Mouse (Mus musculus): ENCODE measurements around the gene Gapdhs.
A peak's percentile ranks its signal among the peaks of the same experiment; 100 is the strongest.
"Not testable (repeated sequence)": the region's sequence is repeated elsewhere in the genome, so short reads cannot be mapped to it uniquely, and the experiment has no call there.

Gene Gapdhs

GRCm38 (mm10) chr7:30743617-30744016, at the start of gene Gapdhs:
Gene Gapdhs (minus strand): TSS chr7:30743681.
- not testable (repeated sequence) for DNase-seq (ENCODE audit: low spot score)

GRCm38 (mm10) chr7:30791921-30792320, 48.4 kb upstream of the Gapdhs start:
- no peak for DNase-seq (ENCODE audit: low spot score)

DNA sequence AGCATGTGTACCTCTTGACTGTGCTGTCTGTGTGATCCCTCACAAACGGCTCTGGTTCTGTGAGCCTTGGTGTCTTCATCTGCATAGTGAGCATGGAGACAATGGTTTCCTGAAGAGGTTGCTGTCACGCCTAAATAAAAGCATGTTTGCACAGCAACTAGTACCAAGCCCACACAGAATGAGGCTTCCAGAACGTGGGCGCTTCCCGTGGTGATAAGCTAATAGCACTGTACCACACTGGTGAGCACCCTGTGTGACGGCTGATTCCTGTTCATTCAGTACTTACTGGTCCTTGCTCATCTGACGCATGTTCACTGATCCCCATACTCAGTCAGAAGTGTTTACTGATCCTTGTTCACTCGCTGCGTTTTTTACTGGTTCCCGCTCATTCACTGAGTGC, 46.7 kb upstream of the Gapdhs start:
- no peak for DNase-seq (ENCODE audit: low spot score)

- DNase-seq (ENCODE audit: low spot score): no peak
Observed at GRCm38 (mm10) chr7:30787377-30788022, 44.0 kb upstream of the Gapdhs start, which contains the start of gene Krtdap. Gene Krtdap (plus strand): TSS chr7:30787896.

DNA sequence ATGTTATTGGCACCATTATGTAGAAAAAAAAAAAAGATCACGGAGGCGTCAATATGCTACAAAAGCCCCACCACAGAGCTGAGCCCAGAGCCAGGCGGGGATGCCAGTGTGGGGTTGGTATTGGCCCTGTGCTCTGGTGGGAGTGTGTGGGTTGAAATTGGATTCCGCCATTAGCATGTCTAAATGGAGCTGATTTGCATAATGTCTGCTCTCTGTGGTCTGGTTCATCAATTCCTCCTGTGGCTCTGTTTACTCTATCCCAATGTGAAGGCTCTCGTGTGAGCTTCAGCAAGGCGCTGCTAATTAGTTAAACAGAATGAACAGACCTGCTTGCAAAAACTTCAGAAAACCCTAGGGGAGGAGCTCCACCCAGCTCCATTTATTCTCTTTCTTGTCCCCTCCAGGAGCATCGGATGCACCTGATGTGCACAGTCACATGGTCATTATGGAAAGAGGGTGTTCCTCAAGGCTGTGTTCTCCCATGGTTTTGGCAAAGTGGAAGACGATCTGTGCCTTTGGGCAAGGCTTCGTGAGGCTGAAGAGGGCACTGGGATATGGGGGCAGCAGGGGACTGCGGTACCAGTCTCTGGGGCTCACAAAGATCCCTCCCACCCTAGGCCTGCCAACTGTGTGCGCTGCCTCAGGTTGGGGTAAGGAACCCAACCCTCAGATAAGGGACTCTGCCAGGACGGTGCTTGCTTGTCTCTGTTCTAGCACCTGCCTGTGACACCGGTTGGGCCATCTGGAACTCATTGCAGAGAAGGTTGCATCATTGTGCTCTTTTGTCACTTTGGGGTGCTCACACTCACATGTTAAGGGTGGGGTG, 42.5 kb upstream of the Gapdhs start:
- DNase-seq (ENCODE audit: low spot score): no peak

DNA sequence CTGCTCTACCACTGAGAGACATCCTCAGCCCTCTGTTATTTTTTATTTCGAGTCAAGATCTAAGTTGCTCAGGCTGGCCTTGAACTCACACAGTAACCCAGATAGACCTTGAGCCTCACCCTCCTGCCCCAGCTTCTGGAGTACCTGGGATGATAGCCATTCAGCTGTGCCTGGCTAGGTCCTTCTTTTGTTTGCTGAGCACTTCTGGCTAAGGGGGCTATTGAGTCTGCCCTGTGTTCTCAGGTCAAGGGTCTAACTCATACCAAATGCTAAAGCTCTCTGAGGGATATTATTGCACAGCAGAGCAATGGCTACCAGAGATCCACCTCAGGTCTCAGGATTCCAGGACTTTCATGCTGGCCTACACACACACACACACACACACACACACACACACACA, 41.7 kb upstream of the Gapdhs start:
- DNase-seq (ENCODE audit: low spot score): no peak

GRCm38 (mm10) chr7:30782658-30783057, 39.2 kb upstream of the Gapdhs start:
- DNase-seq (ENCODE audit: low spot score): no peak

DNA sequence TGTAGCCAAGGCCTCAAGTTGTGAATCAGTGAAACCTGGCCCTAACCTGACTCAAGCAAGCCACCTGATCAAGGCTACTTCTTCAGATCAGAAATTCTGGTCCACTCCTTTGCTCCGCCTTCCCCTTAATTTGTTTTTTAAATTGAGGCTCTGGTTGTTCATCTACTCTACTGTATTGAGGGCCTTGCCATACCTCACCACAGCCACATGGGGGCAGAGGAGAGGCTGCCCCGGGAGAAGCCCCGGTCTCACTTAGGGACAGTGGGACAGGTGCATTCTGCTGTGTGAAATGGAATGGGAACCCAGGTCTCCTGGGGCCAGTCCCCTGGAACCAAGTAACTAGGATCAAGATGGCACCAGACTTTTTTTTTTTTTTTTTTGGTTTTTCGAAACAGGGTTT, 38.3 kb upstream of the Gapdhs start:
- DNase-seq (ENCODE audit: low spot score): no peak

DNA sequence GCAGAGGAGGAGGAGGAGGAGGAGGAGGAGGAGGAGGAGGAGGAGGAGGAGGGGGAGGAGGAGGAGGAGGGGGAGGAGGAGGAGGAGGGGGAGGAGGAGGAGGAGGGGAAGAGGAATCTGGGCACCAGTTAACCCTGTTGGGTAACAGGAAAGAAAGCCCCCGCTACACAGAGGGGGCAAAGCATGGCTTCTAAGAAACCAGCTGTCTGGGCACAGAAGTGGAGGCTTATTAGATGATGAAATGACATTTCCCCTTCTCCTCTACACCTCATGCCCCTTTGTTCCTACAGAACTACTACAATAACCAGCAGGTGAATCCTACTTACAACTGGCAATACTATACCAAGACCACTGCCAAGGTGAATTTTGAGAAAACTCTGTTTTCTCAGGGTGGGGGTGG, 34.4 kb upstream of the Gapdhs start:
- no peak for DNase-seq (ENCODE audit: low spot score)

- DNase-seq (ENCODE audit: low spot score): no peak
Observed at GRCm38 (mm10) chr7:30777081-30777579, 33.6 kb upstream of the Gapdhs start.

DNA sequence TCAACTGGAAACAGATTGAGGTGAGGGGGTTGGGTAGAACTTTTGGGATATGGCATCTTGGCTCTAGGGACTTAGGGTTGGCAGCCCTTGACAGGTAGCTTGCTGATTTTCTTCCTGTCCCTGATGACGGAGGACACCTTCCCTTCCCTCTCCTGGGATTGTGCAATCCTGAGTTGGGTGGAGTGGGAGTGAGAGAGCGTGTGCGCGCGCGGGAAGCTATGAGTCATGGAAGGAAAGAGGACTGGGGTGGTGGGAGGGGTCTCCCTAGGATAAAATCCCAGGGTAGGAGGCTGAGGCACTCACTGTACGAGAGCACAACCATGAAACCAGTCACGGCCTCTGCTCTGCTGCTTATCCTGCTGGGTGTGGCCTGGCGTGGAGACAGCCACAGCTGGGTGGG, 32.6 kb upstream of the Gapdhs start:
- no peak for DNase-seq (ENCODE audit: low spot score)

DNA sequence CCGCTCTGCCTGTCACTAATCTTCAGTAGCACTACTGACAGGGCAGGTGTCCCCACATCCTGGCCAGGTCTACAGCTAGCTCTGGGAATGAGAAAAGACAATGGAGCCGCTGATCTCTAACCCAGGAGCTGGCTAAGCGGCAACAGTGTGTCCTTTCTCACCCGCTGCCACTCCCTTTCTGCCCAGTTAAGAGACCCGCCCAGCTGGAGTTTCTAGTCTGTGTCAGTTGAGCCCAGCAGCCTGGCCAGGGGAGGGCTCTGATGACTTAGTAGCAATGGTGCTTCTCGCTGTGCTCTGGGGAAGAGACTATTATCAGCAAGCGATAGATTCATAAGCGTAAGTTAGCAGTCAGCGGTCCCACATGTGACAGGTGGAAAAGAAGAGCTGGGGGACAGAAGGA, 25.8 kb upstream of the Gapdhs start:
- peak; percentile 65 for DNase-seq (ENCODE audit: low spot score)

- no peak for DNase-seq (ENCODE audit: low spot score)
Observed at GRCm38 (mm10) chr7:30766408-30766807, 22.9 kb upstream of the Gapdhs start.

DNA sequence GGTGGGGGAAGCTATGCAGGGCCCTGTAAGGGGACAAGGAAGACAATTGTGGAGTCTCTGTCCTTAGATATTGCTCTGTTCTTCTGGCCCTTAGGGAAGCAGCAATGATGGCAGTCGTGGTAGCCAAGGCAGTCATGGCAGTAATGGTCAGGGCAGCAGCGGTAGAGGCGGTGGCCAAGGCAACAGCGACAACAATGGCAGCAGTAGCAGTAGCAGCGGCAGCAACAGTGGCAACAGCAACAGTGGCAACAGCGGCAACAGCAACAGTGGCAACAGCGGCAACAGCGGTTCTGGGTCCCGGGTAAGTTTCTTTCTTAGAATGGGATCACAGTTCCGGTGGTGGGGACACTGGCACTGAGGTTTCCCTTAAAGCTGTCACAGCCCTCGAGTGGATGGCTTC, 21.7 kb upstream of the Gapdhs start:
- DNase-seq (ENCODE audit: low spot score): no peak

- no peak for DNase-seq (ENCODE audit: low spot score)
Observed at GRCm38 (mm10) chr7:30763456-30763855, 20.0 kb upstream of the Gapdhs start, which contains the start of gene Dmkn. Gene Dmkn (plus strand): TSS chr7:30763756.

- no peak for DNase-seq (ENCODE audit: low spot score)
Observed at GRCm38 (mm10) chr7:30761769-30762352, 18.4 kb upstream of the Gapdhs start.

DNA sequence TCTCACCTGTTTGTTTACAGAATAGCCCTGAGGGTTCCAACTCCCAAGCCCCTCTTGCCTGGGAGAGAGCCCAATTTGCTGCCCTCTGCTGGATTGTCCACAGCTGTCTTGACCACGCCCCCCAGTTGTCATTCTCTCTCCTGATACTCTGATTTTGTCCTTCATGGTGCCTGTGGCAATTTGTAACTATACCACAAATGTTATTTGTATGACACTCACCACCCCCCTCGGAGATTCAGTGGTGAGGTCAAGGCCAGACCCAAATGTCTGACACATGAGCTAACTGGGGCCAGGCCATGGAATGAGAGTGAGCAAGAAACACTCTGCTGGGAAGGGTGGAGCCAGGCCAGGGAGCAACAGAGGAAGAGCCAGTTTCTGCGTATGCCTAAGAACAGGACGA, 15.4 kb upstream of the Gapdhs start:
- DNase-seq (ENCODE audit: low spot score): peak; percentile 82

- DNase-seq (ENCODE audit: low spot score): no peak
Observed at GRCm38 (mm10) chr7:30757001-30757400, 13.5 kb upstream of the Gapdhs start.

GRCm38 (mm10) chr7:30751086-30751669, 7.7 kb upstream of the Gapdhs start, which contains the start of gene Sbsn:
Gene Sbsn (plus strand): TSS chr7:30751471.
- no peak for DNase-seq (ENCODE audit: low spot score)

DNA sequence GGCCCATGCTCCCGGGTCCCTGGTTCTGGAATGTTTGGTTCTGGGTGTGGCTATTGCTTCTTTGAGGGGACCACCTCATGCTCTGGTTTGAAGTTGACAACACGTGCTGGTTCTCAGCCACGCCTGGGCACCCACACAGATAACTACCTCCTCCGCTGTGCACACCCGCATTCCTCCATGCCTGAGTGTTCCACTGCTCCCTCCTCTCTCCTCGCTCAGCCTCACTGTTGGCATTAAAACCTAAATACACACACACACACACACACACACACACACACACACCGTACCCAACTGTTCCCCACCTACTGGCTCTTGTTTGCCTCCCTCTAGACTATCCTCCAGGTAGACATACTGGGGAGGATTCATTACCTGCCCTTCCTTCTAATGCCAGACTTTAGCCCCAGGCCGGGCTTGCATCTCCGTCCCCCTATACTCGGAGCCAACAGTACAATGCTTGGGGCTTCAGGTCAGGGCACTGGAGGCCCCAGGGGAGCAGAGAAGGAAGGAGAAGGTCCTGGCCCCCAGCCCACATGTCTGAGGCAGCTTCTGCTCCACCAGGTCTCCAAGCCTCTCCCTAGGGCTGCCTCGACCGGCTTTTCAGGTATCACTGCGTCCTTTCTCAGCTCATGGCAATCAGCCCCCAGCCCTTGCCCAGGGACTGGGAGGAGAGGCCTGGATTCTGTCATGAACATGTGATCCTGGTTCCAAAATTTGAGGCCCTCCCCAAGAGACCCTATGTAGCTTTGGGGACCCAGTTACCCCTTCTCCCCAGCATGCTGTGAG, 6.5 kb upstream of the Gapdhs start:
- DNase-seq (ENCODE audit: low spot score): no peak

GRCm38 (mm10) chr7:30747525-30748204, 4.2 kb upstream of the Gapdhs start:
- no peak for DNase-seq (ENCODE audit: low spot score)

Data from testis, postnatal 10 days (tissue).